ENCODE assay signal across 9 mouse cellular contexts in genomic region chr2:122102070-122102469, GRCm38 (mm10). TPM values are rescaled to one million over a fixed set of nuclear protein-coding genes. Genes with fewer than 3 reads are reported as not detected.
A peak's percentile ranks its signal among the peaks of the same experiment; 100 is the strongest.
DNase-seq lines count a peak whose midpoint lies in the region; ATAC-seq lines count a peak whose summit lies in the region.
"Had no signal": no experiment of that assay in that cellular context is flagged by ENCODE, and none has a peak within 500 bp of the region (broad histone marks: within the 10 kb centered on the region; RNA-seq: fewer than 3 reads in every experiment).

No protein-coding gene starts in this region.

- H3K4me1 ChIP-seq in kidney, embryonic 15.5 days, result no peaks in the 10 kb centered on the region
- H3K4me1 ChIP-seq in forebrain, embryonic 11.5 days (replicated peaks; ENCODE audit: control insufficient read depth, insufficient read depth, low read length), result no peaks in the 10 kb centered on the region
- no peaks in the 10 kb centered on the region for H3K4me1 ChIP-seq in hindbrain, embryonic 12.5 days
- H3K4me1 ChIP-seq: heart, embryonic 15.5 days had no signal

- peak; percentile 47 for DNase-seq in kidney, adult 9 months
- DNase-seq in NIH3T3 (ENCODE audit: low read depth), result peak; percentile 47
- peak; percentile 30 to 40 for DNase-seq in natural killer cell, adult 2 months (ENCODE audit: low spot score in 2 of 2)
- no peak for DNase-seq in forebrain, embryonic 11.5 days (ENCODE audit: low spot score)
- no peak for DNase-seq in ovary, adult 18-20 months (ENCODE audit: low spot score)

- no peaks in the 10 kb centered on the region for H3K9me3 ChIP-seq in kidney, embryonic 15.5 days (replicated peaks)
- no peaks in the 10 kb centered on the region for H3K9me3 ChIP-seq in forebrain, embryonic 11.5 days (ENCODE audit: control insufficient read depth, low read length)
- H3K9me3 ChIP-seq in hindbrain, embryonic 12.5 days (replicated peaks), result no peaks in the 10 kb centered on the region
- H3K9me3 ChIP-seq: heart, embryonic 15.5 days had no signal

- no peak overlapping the region for H3K4me3 ChIP-seq in kidney, embryonic 15.5 days (replicated peaks)
- H3K4me3 ChIP-seq in forebrain, embryonic 11.5 days (ENCODE audit: low read depth, low read length), result no peak overlapping the region
- H3K4me3 ChIP-seq in hindbrain, embryonic 12.5 days, result no peak overlapping the region
- H3K4me3 ChIP-seq: heart, embryonic 15.5 days had no signal

- no peak overlapping the region for H3K27ac ChIP-seq in kidney, embryonic 15.5 days
- no peak overlapping the region for H3K27ac ChIP-seq in forebrain, embryonic 11.5 days (ENCODE audit: low read depth, low read length)
- H3K27ac ChIP-seq in hindbrain, embryonic 12.5 days, result no peak overlapping the region
- H3K27ac ChIP-seq: heart, embryonic 15.5 days had no signal

- peaks cover 76% of the 10 kb centered on the region for H3K36me3 ChIP-seq in kidney, embryonic 15.5 days
- H3K36me3 ChIP-seq in forebrain, embryonic 11.5 days (ENCODE audit: control insufficient read depth, insufficient read depth, low read length), result no peaks in the 10 kb centered on the region; the same call in 1 of the 2 replicates
- peaks cover 56% of the 10 kb centered on the region for H3K36me3 ChIP-seq in hindbrain, embryonic 12.5 days

- no peaks in the 10 kb centered on the region for H3K27me3 ChIP-seq in kidney, embryonic 15.5 days
- no peaks in the 10 kb centered on the region for H3K27me3 ChIP-seq in forebrain, embryonic 11.5 days (ENCODE audit: control insufficient read depth, insufficient read depth, low read length)
- H3K27me3 ChIP-seq in hindbrain, embryonic 12.5 days, result no peaks in the 10 kb centered on the region
- H3K27me3 ChIP-seq: heart, embryonic 15.5 days had no signal

- H3K4me2 ChIP-seq in kidney, embryonic 15.5 days, result no peak overlapping the region
- no peak overlapping the region for H3K4me2 ChIP-seq in forebrain, embryonic 11.5 days (ENCODE audit: low read depth, low read length, severe bottlenecking)
- no peak overlapping the region for H3K4me2 ChIP-seq in hindbrain, embryonic 12.5 days (replicated peaks)
- H3K4me2 ChIP-seq: heart, embryonic 15.5 days had no signal

- no peak for ATAC-seq in kidney, embryonic 15.5 days (replicated peaks; ENCODE audit: low FRiP score)
- peak; percentile 49 to 71; a peak in 1 of 4 replicates for ATAC-seq in hematopoietic stem cell, adult 5-6 weeks (replicated peaks in 1 of 2; ENCODE audit: insufficient read depth in 1 of 2, low FRiP score in 2 of 2, low TSS enrichment in 1 of 2, low read depth in 1 of 2, poor library complexity in 2 of 2, severe bottlenecking in 2 of 2)
- no peak for ATAC-seq in forebrain, embryonic 11.5 days (replicated peaks; ENCODE audit: low FRiP score)
- ATAC-seq in hindbrain, embryonic 12.5 days (ENCODE audit: low FRiP score), result no peak

- H3K9ac ChIP-seq in kidney, embryonic 15.5 days, result no peak overlapping the region
- H3K9ac ChIP-seq in forebrain, embryonic 11.5 days (ENCODE audit: low read length), result no peak overlapping the region
- H3K9ac ChIP-seq in hindbrain, embryonic 12.5 days, result no peak overlapping the region
- H3K9ac ChIP-seq: heart, embryonic 15.5 days had no signal

RNA-seq across cellular contexts. Expression of gene Spg11, which starts 16.1 kb away (rescaled TPM):
- 9.1 and 9.8 TPM in 2 replicates for polyA plus RNA-seq in kidney, embryonic 15.5 days (2015; fragmentation: Nextera tagmentation; extraction: Ambion mirVana)
- 13.6 and 16.4 TPM in 2 replicates for total RNA-seq in hematopoietic stem cell, adult 5-6 weeks (2017)
- 16.0 and 17.9 TPM in 2 replicates for polyA plus RNA-seq in forebrain, embryonic 11.5 days (2014; fragmentation: Nextera tagmentation; extraction: Ambion mirVana)
- polyA plus RNA-seq in hindbrain, embryonic 12.5 days (2016; fragmentation: Nextera tagmentation; extraction: Ambion mirVana), result 13.6 and 14.2 TPM in 2 replicates

RNA-seq across cellular contexts. Expression of gene B2m, which starts 45.4 kb away (rescaled TPM):
- polyA plus RNA-seq in kidney, embryonic 15.5 days (2015; fragmentation: Nextera tagmentation; extraction: Ambion mirVana), result 234 and 241 TPM in 2 replicates
- 3,422 and 3,507 TPM in 2 replicates for total RNA-seq in hematopoietic stem cell, adult 5-6 weeks (2017)
- 98.5 and 101 TPM in 2 replicates for polyA plus RNA-seq in forebrain, embryonic 11.5 days (2014; fragmentation: Nextera tagmentation; extraction: Ambion mirVana)
- 134 and 143 TPM in 2 replicates for polyA plus RNA-seq in hindbrain, embryonic 12.5 days (2016; fragmentation: Nextera tagmentation; extraction: Ambion mirVana)

RNA-seq across cellular contexts. Expression of gene Trim69, which starts 58.4 kb away (rescaled TPM):
- 0.09 TPM in 1 of 2 replicates, not detected in the other for polyA plus RNA-seq in kidney, embryonic 15.5 days (2015; fragmentation: Nextera tagmentation; extraction: Ambion mirVana)
- not detected in 2 replicates for total RNA-seq in hematopoietic stem cell, adult 5-6 weeks (2017)
- 0.15 TPM in 1 of 2 replicates, not detected in the other for polyA plus RNA-seq in forebrain, embryonic 11.5 days (2014; fragmentation: Nextera tagmentation; extraction: Ambion mirVana)
- not detected in 2 replicates for polyA plus RNA-seq in hindbrain, embryonic 12.5 days (2016; fragmentation: Nextera tagmentation; extraction: Ambion mirVana)
- polyA plus RNA-seq: heart, embryonic 15.5 days had no signal

Comparison
In these comparisons a context has a peak if more than half of its experiments do, and no peak if none do; other contexts are left out.
1. DNase-seq: peak in kidney, adult 9 months (single experiment), NIH3T3 (single experiment) and natural killer cell, adult 2 months (2 of 2); none in forebrain, embryonic 11.5 days (single experiment) and ovary, adult 18-20 months (single experiment).
2. ATAC-seq: peak in hematopoietic stem cell, adult 5-6 weeks (2 of 2); none in kidney, embryonic 15.5 days (single experiment), forebrain, embryonic 11.5 days (single experiment) and hindbrain, embryonic 12.5 days (single experiment).